Mouse (Mus musculus): ENCODE measurements around the gene Defb33. TPM values are rescaled to one million over a fixed set of nuclear protein-coding genes. Genes with fewer than 3 reads are reported as not detected.

Defb33 gene
- polyA plus RNA-seq (2016; fragmentation: Nextera tagmentation; extraction: Ambion mirVana) = not detected in 2 replicates

DNA sequence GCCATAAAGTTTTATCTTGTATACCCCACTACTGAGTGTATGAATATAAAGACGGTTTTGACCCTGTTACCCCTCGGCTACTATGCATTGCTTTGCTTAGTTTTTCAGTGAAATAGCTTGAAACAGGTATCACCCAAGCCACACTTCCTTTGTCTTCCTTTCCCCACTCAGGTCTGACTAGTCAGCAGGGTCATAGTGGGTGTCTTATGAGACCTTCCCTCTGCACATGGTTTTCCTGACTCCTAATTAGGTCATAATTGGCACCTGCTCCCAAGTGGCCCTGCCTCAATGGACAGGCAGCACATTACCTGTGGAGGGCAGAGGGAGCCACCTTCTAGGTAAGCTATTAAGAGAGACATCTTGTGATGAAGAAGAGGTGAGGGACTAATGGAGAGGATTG is at the start of gene Defb33:
Gene Defb33, plus strand, starts transcription at position 301 of the 400 bp plus-strand sequence.
- peaks cover 5% of the 10 kb centered on the region; the same call in 1 of the 2 replicates for H3K9me3 ChIP-seq (replicated peaks)
- no peak within 1 kb of the TSS for H3K27ac ChIP-seq
- no peaks in the 10 kb centered on the region for H3K27me3 ChIP-seq (ENCODE audit: low read depth, poor library complexity, severe bottlenecking)
- WGBS = 85% methylated on average over 2 of the region's 2 CpGs
- H3K4me1 ChIP-seq = no peaks in the 10 kb centered on the region
- no peak for DNase-seq (ENCODE audit: low spot score)
- H3K4me3 ChIP-seq = no peak within 1 kb of the TSS
- no peaks in the 10 kb centered on the region for H3K36me3 ChIP-seq

DNA sequence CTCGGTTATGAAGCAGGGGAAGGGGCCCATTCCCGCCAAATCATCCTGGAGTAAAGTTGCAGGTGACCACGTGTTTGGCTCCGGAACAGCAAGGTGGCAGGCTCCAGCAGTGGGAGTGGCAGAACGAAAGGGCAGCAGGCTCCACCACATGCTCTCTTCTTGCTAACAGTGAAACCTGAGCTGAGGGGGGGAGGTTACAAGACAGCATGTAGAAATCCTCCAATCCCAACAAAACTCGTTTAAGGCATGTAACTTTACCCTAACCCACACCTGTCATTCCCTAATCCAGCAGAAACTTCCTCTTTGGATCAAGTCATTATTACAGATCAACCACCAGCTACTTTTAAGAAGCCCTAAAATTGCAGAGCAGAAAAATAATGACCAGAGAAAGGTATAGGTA is 17.9 kb upstream of the Defb33 start:
- H3K4me1 ChIP-seq = no peaks in the 10 kb centered on the region
- no peaks in the 10 kb centered on the region for H3K36me3 ChIP-seq
- no peaks in the 10 kb centered on the region for H3K27me3 ChIP-seq (ENCODE audit: low read depth, poor library complexity, severe bottlenecking)
- no peak for DNase-seq (ENCODE audit: low spot score)
- 44% methylated on average over 6 of the region's 6 CpGs for WGBS
- H3K9me3 ChIP-seq (replicated peaks) = no peaks in the 10 kb centered on the region
- no peak overlapping the region for H3K27ac ChIP-seq
- H3K4me3 ChIP-seq = no peak overlapping the region

DNA sequence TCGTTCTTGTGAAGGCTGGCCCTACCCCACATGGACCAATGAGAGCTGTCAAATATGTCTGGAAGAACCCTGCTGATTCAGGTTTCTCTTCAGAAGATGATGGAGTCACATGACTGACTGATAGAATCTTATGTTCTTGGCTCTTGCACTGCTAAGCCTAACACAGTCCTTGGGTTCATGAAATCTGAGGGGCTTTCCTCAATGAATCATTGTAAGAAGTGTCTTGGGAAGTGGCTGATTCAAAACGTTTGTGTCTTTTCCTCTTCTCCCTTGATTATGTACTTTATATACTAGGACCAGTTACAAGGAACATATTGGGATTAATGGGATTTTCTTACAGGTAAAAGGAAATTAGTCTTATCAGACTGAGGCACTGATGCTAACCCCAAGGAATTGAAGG is 10.1 kb downstream of the Defb33 start, which contains the start of gene Gm15056:
Gene Gm15056, minus strand, starts transcription at position 101 of the 400 bp plus-strand sequence.
- Histone ChIP-seq H3K9me3 (replicated peaks) (no peaks in the 10 kb centered on the region; the same call in 1 of the 2 replicates), H3K4me3 (no peak within 1 kb of the TSS), H3K4me1 (no peaks in the 10 kb centered on the region), H3K27ac (no peak within 1 kb of the TSS), H3K36me3 (no peaks in the 10 kb centered on the region), H3K27me3 (ENCODE audit: low read depth, poor library complexity, severe bottlenecking) (no peaks in the 10 kb centered on the region)
- WGBS = 58% methylated on average over 2 of the region's 2 CpGs
- no peak for DNase-seq (ENCODE audit: low spot score)

DNA sequence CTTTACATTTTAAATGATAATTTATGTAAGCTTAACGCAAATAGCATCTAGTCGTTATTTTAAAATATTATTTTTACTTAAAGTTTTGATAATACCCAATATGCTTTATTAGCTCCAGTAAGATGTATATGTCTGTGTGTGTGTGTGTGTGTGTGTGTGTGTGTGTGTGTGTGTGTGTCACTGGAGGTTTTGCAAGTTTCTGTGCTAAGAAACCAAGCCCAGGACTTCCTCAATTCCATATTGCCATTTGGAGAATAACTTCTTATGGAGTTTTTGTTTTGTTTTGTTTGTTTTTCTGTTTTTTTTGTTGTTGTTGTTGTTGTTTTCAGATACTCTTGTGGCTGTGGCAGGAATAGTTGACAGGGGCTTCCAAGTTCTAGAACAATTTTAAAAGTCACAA is 14.7 kb downstream of the Defb33 start:
- H3K27me3 ChIP-seq (ENCODE audit: low read depth, poor library complexity, severe bottlenecking) = no peaks in the 10 kb centered on the region
- no peak for DNase-seq (ENCODE audit: low spot score)
- no peaks in the 10 kb centered on the region for H3K4me1 ChIP-seq
- no peak overlapping the region for H3K27ac ChIP-seq
- no peaks in the 10 kb centered on the region for H3K36me3 ChIP-seq
- H3K9me3 ChIP-seq (replicated peaks) = no peaks in the 10 kb centered on the region; the same call in 1 of the 2 replicates
- whole genome bisulfite sequencing = 97% methylated on average over 2 of the region's 2 CpGs
- no peak overlapping the region for H3K4me3 ChIP-seq

DNA sequence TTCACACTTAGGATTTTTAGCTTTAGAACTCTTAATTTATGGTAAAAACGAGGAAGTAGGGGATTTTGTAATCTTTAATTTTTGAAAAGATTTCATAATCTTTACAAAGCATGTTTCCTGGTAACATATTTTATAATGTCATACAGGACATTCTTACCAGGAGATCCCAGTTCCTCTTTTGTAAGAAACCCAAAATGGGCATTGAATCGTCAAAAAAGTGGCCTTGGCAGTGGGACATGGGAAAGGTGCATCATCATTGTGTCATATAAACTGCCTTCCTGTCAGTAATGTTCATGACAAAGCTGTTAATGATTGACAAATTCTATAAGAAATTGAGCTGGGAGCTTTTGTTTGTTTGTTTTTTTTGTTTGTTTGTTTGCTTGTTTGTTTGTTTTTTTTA is 15.8 kb downstream of the Defb33 start:
- Histone ChIP-seq H3K4me3 (no peak overlapping the region), H3K4me1 (no peaks in the 10 kb centered on the region), H3K27me3 (ENCODE audit: low read depth, poor library complexity, severe bottlenecking) (no peaks in the 10 kb centered on the region), H3K36me3 (no peaks in the 10 kb centered on the region), H3K27ac (no peak overlapping the region), H3K9me3 (replicated peaks) (no peaks in the 10 kb centered on the region; the same call in 1 of the 2 replicates)
- no peak for DNase-seq (ENCODE audit: low spot score)
- 77% methylated on average over 2 of the region's 2 CpGs for WGBS

DNA sequence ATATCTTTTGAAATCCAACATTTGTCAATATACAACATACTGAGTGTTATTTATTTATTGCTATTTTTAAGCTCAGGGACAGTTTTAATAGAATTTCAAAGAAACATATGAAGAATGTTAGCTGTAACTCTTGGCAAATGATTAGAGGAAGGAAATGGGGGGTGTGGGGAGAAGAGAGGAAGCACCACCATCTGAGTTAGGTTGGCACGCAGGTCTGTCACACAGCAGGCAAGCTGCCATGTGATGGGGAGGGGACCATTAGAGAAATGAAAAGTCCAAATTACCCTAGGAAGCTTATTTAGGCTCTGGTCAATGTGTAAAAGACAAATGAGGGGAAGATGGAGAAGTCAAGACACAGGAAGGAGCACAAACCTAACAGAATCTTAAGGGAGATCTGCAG is 19.8 kb downstream of the Defb33 start:
- no peak for DNase-seq (ENCODE audit: low spot score)
- Histone ChIP-seq H3K4me3 (no peak overlapping the region), H3K9me3 (replicated peaks) (no peaks in the 10 kb centered on the region; the same call in 1 of the 2 replicates), H3K4me1 (no peaks in the 10 kb centered on the region), H3K27me3 (ENCODE audit: low read depth, poor library complexity, severe bottlenecking) (no peaks in the 10 kb centered on the region), H3K27ac (no peak overlapping the region), H3K36me3 (no peaks in the 10 kb centered on the region)
- 70% methylated on average over 1 of the region's 1 CpGs for WGBS

DNA sequence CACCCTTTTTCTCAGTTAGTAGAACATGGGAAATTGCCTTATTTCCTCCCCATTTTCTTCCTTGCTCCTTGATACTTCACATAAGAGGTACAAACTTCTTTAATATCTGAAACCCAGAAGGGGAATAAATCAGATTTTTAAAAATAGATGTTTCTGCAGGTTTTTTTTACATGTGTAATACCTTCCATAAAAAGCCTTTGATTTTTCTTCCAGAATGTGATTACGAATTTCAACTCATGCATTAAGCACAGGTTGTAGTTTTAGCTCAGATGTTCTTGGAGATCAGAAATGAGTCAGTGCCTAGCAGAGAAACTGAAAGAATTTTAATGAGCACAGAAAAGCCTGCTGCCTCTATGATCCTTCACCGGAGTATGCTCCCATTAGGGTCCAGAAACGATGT is 29.5 kb downstream of the Defb33 start, which contains the start of gene Gm6040:
Gene Gm6040, minus strand, starts transcription at position 101 of the 400 bp plus-strand sequence.
- no peaks in the 10 kb centered on the region for H3K27me3 ChIP-seq (ENCODE audit: low read depth, poor library complexity, severe bottlenecking)
- no peak for DNase-seq (ENCODE audit: low spot score)
- H3K4me3 ChIP-seq = no peak within 1 kb of the TSS
- no peaks in the 10 kb centered on the region for H3K9me3 ChIP-seq (replicated peaks)
- 83% methylated on average over 3 of the region's 3 CpGs for WGBS
- no peaks in the 10 kb centered on the region for H3K4me1 ChIP-seq
- H3K27ac ChIP-seq = no peak within 1 kb of the TSS
- no peaks in the 10 kb centered on the region for H3K36me3 ChIP-seq

DNA sequence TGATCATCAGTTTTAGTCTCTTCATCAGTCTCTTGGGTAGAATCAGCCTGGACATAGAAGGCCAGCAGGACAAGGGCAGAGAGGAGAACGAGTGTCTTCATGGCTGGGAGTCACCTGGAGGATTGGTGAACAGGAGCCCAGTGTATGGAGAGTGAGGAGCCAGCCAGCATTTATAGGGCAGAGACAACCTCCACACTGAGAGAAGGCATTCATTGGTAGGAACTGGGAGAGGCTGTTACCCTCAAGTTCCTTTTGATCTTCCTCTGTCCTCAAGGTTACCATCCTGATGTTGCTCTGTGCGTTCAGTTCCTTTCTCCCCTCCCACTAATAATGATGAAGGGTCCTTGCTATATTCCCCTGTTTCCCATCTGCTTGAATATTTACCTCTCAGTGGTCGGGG is 52.1 kb downstream of the Defb33 start, which contains the start of gene AY761185:
Gene AY761185, minus strand, starts transcription at position 101 of the 400 bp plus-strand sequence.
- no peak for DNase-seq (ENCODE audit: low spot score)
- Histone ChIP-seq H3K27me3 (ENCODE audit: low read depth, poor library complexity, severe bottlenecking) (no peaks in the 10 kb centered on the region), H3K4me3 (no peak within 1 kb of the TSS), H3K9me3 (replicated peaks) (peaks cover 2% of the 10 kb centered on the region; the same call in 1 of the 2 replicates), H3K36me3 (no peaks in the 10 kb centered on the region), H3K4me1 (no peaks in the 10 kb centered on the region), H3K27ac (no peak within 1 kb of the TSS)
- 78% methylated on average over 3 of the region's 3 CpGs for WGBS

Other genes starting within 250 kb of the Defb33 start
- not detected in 2 replicates for gene Gm15056, start 10.0 kb downstream of the Defb33 start, polyA plus RNA-seq (2016; fragmentation: Nextera tagmentation; extraction: Ambion mirVana)
- gene Gm6040, start 29.4 kb downstream of the Defb33 start, polyA plus RNA-seq (2016; fragmentation: Nextera tagmentation; extraction: Ambion mirVana) = not detected in 2 replicates
- not detected in 2 replicates for gene AY761185, start 52.0 kb downstream of the Defb33 start, polyA plus RNA-seq (2016; fragmentation: Nextera tagmentation; extraction: Ambion mirVana)
- not detected in 2 replicates for gene Defa21, start 132.9 kb downstream of the Defb33 start, polyA plus RNA-seq (2016; fragmentation: Nextera tagmentation; extraction: Ambion mirVana)
- gene Defa23, start 162.4 kb downstream of the Defb33 start, polyA plus RNA-seq (2016; fragmentation: Nextera tagmentation; extraction: Ambion mirVana) = not detected in 2 replicates
- not detected in 2 replicates for gene Defa35, start 172.4 kb downstream of the Defb33 start, polyA plus RNA-seq (2016; fragmentation: Nextera tagmentation; extraction: Ambion mirVana)
- gene Defa25, start 191.8 kb downstream of the Defb33 start, polyA plus RNA-seq (2016; fragmentation: Nextera tagmentation; extraction: Ambion mirVana) = not detected in 2 replicates
- not detected in 2 replicates for gene Gm14851, start 203.4 kb downstream of the Defb33 start, polyA plus RNA-seq (2016; fragmentation: Nextera tagmentation; extraction: Ambion mirVana)
- gene Defa30, start 242.0 kb downstream of the Defb33 start, polyA plus RNA-seq (2016; fragmentation: Nextera tagmentation; extraction: Ambion mirVana) = not detected in 2 replicates

Measured in limb, embryonic 10.5 days (tissue).